12 mouse cellular contexts compared by ENCODE assay signal in genomic region chr16:14120941-14121340, GRCm38 (mm10).
"Had no signal": no experiment of that assay in that cellular context is flagged by ENCODE, and none has a peak within 500 bp of the region (broad histone marks: within the 10 kb centered on the region; RNA-seq: fewer than 3 reads in every experiment).

No protein-coding gene starts in this region.

- H3K4me3 ChIP-seq: limb, embryonic 13.5 days; liver, embryonic 15.5 days; midbrain, embryonic 13.5 days; stomach, embryonic 15.5 days had no signal

- H3K9ac ChIP-seq: limb, embryonic 13.5 days; liver, embryonic 15.5 days; midbrain, embryonic 13.5 days; stomach, embryonic 15.5 days had no signal

- ATAC-seq: lung, postnatal 0 days; midbrain, embryonic 13.5 days had no signal

- H3K27me3 ChIP-seq: limb, embryonic 13.5 days; liver, embryonic 15.5 days; midbrain, embryonic 13.5 days; stomach, embryonic 15.5 days had no signal

- H3K9me3 ChIP-seq: limb, embryonic 13.5 days; liver, embryonic 15.5 days; midbrain, embryonic 13.5 days; stomach, embryonic 15.5 days had no signal

- H3K4me2 ChIP-seq: limb, embryonic 13.5 days; liver, embryonic 15.5 days; midbrain, embryonic 13.5 days; stomach, embryonic 15.5 days had no signal

- H3K4me1 ChIP-seq: limb, embryonic 13.5 days; liver, embryonic 15.5 days; midbrain, embryonic 13.5 days; stomach, embryonic 15.5 days had no signal

- DNase-seq: kidney, postnatal 25 days; layer of hippocampus, postnatal 36 days; lung, adult 2 months; lung, postnatal 36 days; right cerebral cortex, postnatal 14 days; thymus, adult 2 months; thymus, postnatal 25 days had no signal

- H3K27ac ChIP-seq: limb, embryonic 13.5 days; liver, embryonic 15.5 days; midbrain, embryonic 13.5 days; stomach, embryonic 15.5 days had no signal
